ENCODE assay signal across 11 mouse cellular contexts in the genomic region with DNA sequence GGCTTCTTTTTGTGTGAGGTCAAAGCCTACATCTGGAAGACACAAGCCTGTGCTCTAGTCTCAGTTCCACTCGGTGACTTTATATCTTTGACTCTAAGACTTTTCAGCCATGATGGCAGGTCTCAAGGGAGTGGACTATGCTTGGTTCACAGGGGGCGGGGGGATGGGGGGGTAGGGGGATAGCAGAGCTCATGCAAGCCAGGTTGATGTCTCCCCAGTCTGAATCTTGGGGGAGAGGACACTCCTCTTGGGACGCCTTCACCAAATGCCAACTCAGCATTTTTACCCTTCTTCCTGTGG. TPM values are rescaled to one million over a fixed set of nuclear protein-coding genes. Genes with fewer than 3 reads are reported as not detected.
DNase-seq lines count a peak whose midpoint lies in the region; ATAC-seq and TF ChIP-seq lines count a peak whose summit lies in the region.
"Had no signal": no experiment of that assay in that cellular context is flagged by ENCODE, and none has a peak within 500 bp of the region (broad histone marks: within the 10 kb centered on the region; RNA-seq: fewer than 3 reads in every experiment).

No protein-coding gene starts in this region.

- H3K4me1 ChIP-seq in intestine, embryonic 14.5 days (replicated peaks; ENCODE audit: control insufficient read depth, insufficient read depth, low read length), result peaks cover 36% of the 10 kb centered on the region
- H3K4me1 ChIP-seq in intestine, postnatal 0 days (replicated peaks; ENCODE audit: control insufficient read depth, insufficient read depth, low read length), result 0 out of 2 replicates have a peak, but pooled peaks cover 9% of the 10 kb centered on the region
- H3K4me1 ChIP-seq in midbrain, embryonic 13.5 days (replicated peaks), result peaks cover 32% of the 10 kb centered on the region
- peaks cover 16% of the 10 kb centered on the region for H3K4me1 ChIP-seq in midbrain, embryonic 16.5 days (ENCODE audit: control insufficient read depth, insufficient read depth, low read length)
- H3K4me1 ChIP-seq in embryonic fibroblast, embryonic 13.5 days (ENCODE audit: control insufficient read depth, insufficient read depth, low read length), result peaks cover 14% of the 10 kb centered on the region
- H3K4me1 ChIP-seq in stomach, embryonic 14.5 days (ENCODE audit: control insufficient read depth, insufficient read depth, low read length), result peaks cover 16% of the 10 kb centered on the region

- no peak overlapping the region for H3K9ac ChIP-seq in intestine, embryonic 14.5 days (ENCODE audit: low read length)
- no peak overlapping the region; the same call in 1 of the 2 replicates for H3K9ac ChIP-seq in intestine, postnatal 0 days (ENCODE audit: low read depth, low read length)
- H3K9ac ChIP-seq in midbrain, embryonic 13.5 days (replicated peaks), result 0 out of 2 replicates have a peak overlapping the region, but pooled peaks have one; percentile 59
- no peak overlapping the region for H3K9ac ChIP-seq in midbrain, embryonic 16.5 days (ENCODE audit: low read depth, low read length)
- no peak overlapping the region for H3K9ac ChIP-seq in stomach, embryonic 14.5 days (replicated peaks; ENCODE audit: low read depth, low read length)

- no peak for DNase-seq in intestine, embryonic 14.5 days (ENCODE audit: low spot score)
- no peak for DNase-seq in layer of hippocampus, adult 9-10 months (ENCODE audit: low spot score)
- DNase-seq in left cerebral cortex, postnatal 4 days, result no peak
- DNase-seq: adrenal gland, adult 8-10 months; cerebellum, adult 8-10 months had no signal

- ATAC-seq in intestine, embryonic 14.5 days (replicated peaks; ENCODE audit: low FRiP score, low TSS enrichment, low read depth), result no peak
- no peak for ATAC-seq in intestine, postnatal 0 days
- no peak for ATAC-seq in midbrain, embryonic 13.5 days
- ATAC-seq in midbrain, embryonic 16.5 days, result no peak
- no peak for ATAC-seq in stomach, embryonic 14.5 days (ENCODE audit: insufficient number of reproducible peaks, insufficient read depth, low FRiP score, low read depth)

- intact Hi-C loops in left cerebral cortex, postnatal 4 days (cut with DNase I), result no loop called here

- H3K9me3 ChIP-seq in intestine, embryonic 14.5 days (ENCODE audit: control insufficient read depth, low read length), result no peaks in the 10 kb centered on the region
- no peaks in the 10 kb centered on the region for H3K9me3 ChIP-seq in intestine, postnatal 0 days (ENCODE audit: control insufficient read depth)
- no peaks in the 10 kb centered on the region for H3K9me3 ChIP-seq in midbrain, embryonic 13.5 days
- no peaks in the 10 kb centered on the region for H3K9me3 ChIP-seq in midbrain, embryonic 16.5 days (replicated peaks; ENCODE audit: control insufficient read depth, low read length, poor library complexity, severe bottlenecking)
- H3K9me3 ChIP-seq in stomach, embryonic 14.5 days (ENCODE audit: control insufficient read depth, low read depth, low read length), result no peaks in the 10 kb centered on the region

- 83% methylated on average over 3 of the region's 3 CpGs for WGBS in intestine, embryonic 14.5 days
- 76% methylated on average over 3 of the region's 3 CpGs for whole genome bisulfite sequencing in intestine, postnatal 0 days
- WGBS in midbrain, embryonic 13.5 days, result 90% methylated on average over 3 of the region's 3 CpGs
- 88% methylated on average over 3 of the region's 3 CpGs for WGBS in midbrain, embryonic 16.5 days
- whole genome bisulfite sequencing in stomach, embryonic 14.5 days, result 76% methylated on average over 3 of the region's 3 CpGs

- H3K4me2 ChIP-seq in intestine, embryonic 14.5 days (ENCODE audit: low read length), result no peak overlapping the region
- no peak overlapping the region for H3K4me2 ChIP-seq in intestine, postnatal 0 days (replicated peaks; ENCODE audit: low read depth)
- no peak overlapping the region for H3K4me2 ChIP-seq in midbrain, embryonic 13.5 days (replicated peaks)
- H3K4me2 ChIP-seq in midbrain, embryonic 16.5 days (ENCODE audit: low read length), result no peak overlapping the region
- H3K4me2 ChIP-seq in stomach, embryonic 14.5 days (replicated peaks; ENCODE audit: low read depth, low read length), result no peak overlapping the region

- H3K27me3 ChIP-seq in intestine, embryonic 14.5 days (replicated peaks; ENCODE audit: control insufficient read depth, insufficient read depth, low read length), result no peaks in the 10 kb centered on the region
- no peaks in the 10 kb centered on the region for H3K27me3 ChIP-seq in intestine, postnatal 0 days (replicated peaks; ENCODE audit: control insufficient read depth, insufficient read depth, low read length)
- no peaks in the 10 kb centered on the region for H3K27me3 ChIP-seq in midbrain, embryonic 13.5 days
- H3K27me3 ChIP-seq in midbrain, embryonic 16.5 days (ENCODE audit: control insufficient read depth, insufficient read depth, low read depth, low read length), result no peaks in the 10 kb centered on the region
- H3K27me3 ChIP-seq in stomach, embryonic 14.5 days (ENCODE audit: control insufficient read depth, insufficient read depth, low read length), result no peaks in the 10 kb centered on the region

- TF ChIP-seq CTCF in intestine, postnatal 0 days (IDR thresholded peaks at IDR 0.05; ENCODE audit: low read depth), result no peak
- no peak for TF ChIP-seq CTCF in embryonic fibroblast, embryonic 13.5 days (IDR thresholded peaks at IDR 0.05; ENCODE audit: borderline replicate concordance, insufficient read depth, low read length)

- 0 out of 2 replicates have a peak, but pooled peaks cover 4% of the 10 kb centered on the region for H3K36me3 ChIP-seq in intestine, embryonic 14.5 days (ENCODE audit: control insufficient read depth, insufficient read depth, low read length)
- H3K36me3 ChIP-seq in intestine, postnatal 0 days (ENCODE audit: control insufficient read depth, insufficient read depth), result peaks cover 13% of the 10 kb centered on the region
- H3K36me3 ChIP-seq in midbrain, embryonic 13.5 days, result peaks cover 16% of the 10 kb centered on the region
- H3K36me3 ChIP-seq in midbrain, embryonic 16.5 days (ENCODE audit: control insufficient read depth, insufficient read depth, low read length), result peaks cover 11% of the 10 kb centered on the region
- 0 out of 2 replicates have a peak, but pooled peaks cover 3% of the 10 kb centered on the region for H3K36me3 ChIP-seq in stomach, embryonic 14.5 days (ENCODE audit: control insufficient read depth, insufficient read depth, low read length)

- TF ChIP-seq POLR2A in embryonic fibroblast, embryonic 13.5 days (IDR thresholded peaks at IDR 0.05; ENCODE audit: low read depth, low read length), result no peak

- no peak overlapping the region for H3K4me3 ChIP-seq in intestine, embryonic 14.5 days (ENCODE audit: low read depth, low read length)
- H3K4me3 ChIP-seq in intestine, postnatal 0 days (ENCODE audit: low read depth, low read length), result no peak overlapping the region
- H3K4me3 ChIP-seq in midbrain, embryonic 13.5 days (replicated peaks), result no peak overlapping the region
- no peak overlapping the region for H3K4me3 ChIP-seq in midbrain, embryonic 16.5 days (ENCODE audit: low read depth, low read length)
- H3K4me3 ChIP-seq in embryonic fibroblast, embryonic 13.5 days (ENCODE audit: insufficient read depth, low read length), result no peak overlapping the region
- no peak overlapping the region for H3K4me3 ChIP-seq in stomach, embryonic 14.5 days (ENCODE audit: low read depth, low read length)

- 0 out of 2 replicates have a peak overlapping the region, but pooled peaks have one; percentile 78 for H3K27ac ChIP-seq in intestine, embryonic 14.5 days (ENCODE audit: low read depth)
- no peak overlapping the region for H3K27ac ChIP-seq in intestine, postnatal 0 days (ENCODE audit: low read depth, low read length)
- H3K27ac ChIP-seq in midbrain, embryonic 13.5 days, result no peak overlapping the region
- H3K27ac ChIP-seq in midbrain, embryonic 16.5 days (ENCODE audit: low read length), result no peak overlapping the region
- peak overlapping the region; percentile 100; the same call in 1 of the 2 replicates for H3K27ac ChIP-seq in embryonic fibroblast, embryonic 13.5 days (ENCODE audit: insufficient read depth, low read length)
- H3K27ac ChIP-seq in stomach, embryonic 14.5 days (ENCODE audit: low read length), result peak overlapping the region; percentile 88; the same call in 1 of the 2 replicates

RNA-seq across cellular contexts. Expression of gene Btbd19, which starts 1.4 kb away (rescaled TPM):
- polyA plus RNA-seq in intestine, embryonic 14.5 days (2014; fragmentation: Nextera tagmentation; extraction: Ambion mirVana), result 6.6 and 7.2 TPM in 2 replicates
- 2.9 and 3.5 TPM in 2 replicates for polyA plus RNA-seq in intestine, postnatal 0 days (2015; fragmentation: Nextera tagmentation; extraction: Ambion mirVana)
- 3.3 and 3.4 TPM in 2 replicates for polyA plus RNA-seq in midbrain, embryonic 13.5 days (2015; fragmentation: Nextera tagmentation; extraction: Ambion mirVana)
- polyA plus RNA-seq in midbrain, embryonic 16.5 days (2015; fragmentation: Nextera tagmentation; extraction: Ambion mirVana), result 3.9 and 4.0 TPM in 2 replicates
- polyA plus RNA-seq in embryonic fibroblast, embryonic 13.5 days (2011; ENCODE audit: insufficient read length, low read depth, missing spikeins), result 42.1 and 57.8 TPM in 2 replicates
- 6.7 and 8.5 TPM in 2 replicates for polyA plus RNA-seq in stomach, embryonic 14.5 days (2014; fragmentation: Nextera tagmentation; extraction: Ambion mirVana)
- total RNA-seq in left cerebral cortex, postnatal 4 days (2021), result 1 to 10 TPM; 8.0 to 8.4 TPM

RNA-seq across cellular contexts. Expression of gene Tctex1d4, which starts 2.4 kb away (rescaled TPM):
- polyA plus RNA-seq in intestine, embryonic 14.5 days (2014; fragmentation: Nextera tagmentation; extraction: Ambion mirVana), result not detected in 2 replicates
- 0.22 TPM in 2 replicates for polyA plus RNA-seq in intestine, postnatal 0 days (2015; fragmentation: Nextera tagmentation; extraction: Ambion mirVana)
- polyA plus RNA-seq in midbrain, embryonic 13.5 days (2015; fragmentation: Nextera tagmentation; extraction: Ambion mirVana), result not detected in 2 replicates
- 0.46 and 1.1 TPM in 2 replicates for polyA plus RNA-seq in midbrain, embryonic 16.5 days (2015; fragmentation: Nextera tagmentation; extraction: Ambion mirVana)
- not detected in 2 replicates for polyA plus RNA-seq in embryonic fibroblast, embryonic 13.5 days (2011; ENCODE audit: insufficient read length, low read depth, missing spikeins)
- polyA plus RNA-seq in stomach, embryonic 14.5 days (2014; fragmentation: Nextera tagmentation; extraction: Ambion mirVana), result not detected in 2 replicates
- total RNA-seq in left cerebral cortex, postnatal 4 days (2021), result under 1 TPM; 0.52 to 0.58 TPM
- total RNA-seq: adrenal gland, adult 8-10 months; gastrocnemius, adult 8-10 months had no signal

RNA-seq across cellular contexts. Expression of gene Plk3, which starts 9.6 kb away (rescaled TPM):
- polyA plus RNA-seq in intestine, embryonic 14.5 days (2014; fragmentation: Nextera tagmentation; extraction: Ambion mirVana), result 3.1 and 3.7 TPM in 2 replicates
- 5.3 and 7.0 TPM in 2 replicates for polyA plus RNA-seq in intestine, postnatal 0 days (2015; fragmentation: Nextera tagmentation; extraction: Ambion mirVana)
- 18.6 and 19.3 TPM in 2 replicates for polyA plus RNA-seq in midbrain, embryonic 13.5 days (2015; fragmentation: Nextera tagmentation; extraction: Ambion mirVana)
- polyA plus RNA-seq in midbrain, embryonic 16.5 days (2015; fragmentation: Nextera tagmentation; extraction: Ambion mirVana), result 18.7 TPM in 2 replicates
- polyA plus RNA-seq in embryonic fibroblast, embryonic 13.5 days (2011; ENCODE audit: insufficient read length, low read depth, missing spikeins), result 10.6 and 15.4 TPM in 2 replicates
- 2.6 and 3.8 TPM in 2 replicates for polyA plus RNA-seq in stomach, embryonic 14.5 days (2014; fragmentation: Nextera tagmentation; extraction: Ambion mirVana)
- total RNA-seq in left cerebral cortex, postnatal 4 days (2021), result 10 to 100 TPM; 19.4 to 21.4 TPM

RNA-seq across cellular contexts. Expression of gene Ptch2, which starts 28.3 kb away (rescaled TPM):
- polyA plus RNA-seq in intestine, embryonic 14.5 days (2014; fragmentation: Nextera tagmentation; extraction: Ambion mirVana), result 8.2 and 8.4 TPM in 2 replicates
- 1.3 and 1.4 TPM in 2 replicates for polyA plus RNA-seq in intestine, postnatal 0 days (2015; fragmentation: Nextera tagmentation; extraction: Ambion mirVana)
- polyA plus RNA-seq in midbrain, embryonic 13.5 days (2015; fragmentation: Nextera tagmentation; extraction: Ambion mirVana), result 7.1 and 7.3 TPM in 2 replicates
- polyA plus RNA-seq in midbrain, embryonic 16.5 days (2015; fragmentation: Nextera tagmentation; extraction: Ambion mirVana), result 7.4 and 9.5 TPM in 2 replicates
- polyA plus RNA-seq in embryonic fibroblast, embryonic 13.5 days (2011; ENCODE audit: insufficient read length, low read depth, missing spikeins), result not detected in 2 replicates
- polyA plus RNA-seq in stomach, embryonic 14.5 days (2014; fragmentation: Nextera tagmentation; extraction: Ambion mirVana), result 8.2 and 9.8 TPM in 2 replicates
- total RNA-seq in left cerebral cortex, postnatal 4 days (2021), result 1 to 10 TPM; 5.8 to 6.5 TPM

RNA-seq across cellular contexts. Expression of gene Rps8, which starts 31.9 kb away (rescaled TPM):
- 1,373 and 1,522 TPM in 2 replicates for polyA plus RNA-seq in intestine, embryonic 14.5 days (2014; fragmentation: Nextera tagmentation; extraction: Ambion mirVana)
- polyA plus RNA-seq in intestine, postnatal 0 days (2015; fragmentation: Nextera tagmentation; extraction: Ambion mirVana), result 563 and 564 TPM in 2 replicates
- 558 and 623 TPM in 2 replicates for polyA plus RNA-seq in midbrain, embryonic 13.5 days (2015; fragmentation: Nextera tagmentation; extraction: Ambion mirVana)
- polyA plus RNA-seq in midbrain, embryonic 16.5 days (2015; fragmentation: Nextera tagmentation; extraction: Ambion mirVana), result 381 and 382 TPM in 2 replicates
- polyA plus RNA-seq in embryonic fibroblast, embryonic 13.5 days (2011; ENCODE audit: insufficient read length, low read depth, missing spikeins), result 1,876 and 2,108 TPM in 2 replicates
- 1,401 and 1,488 TPM in 2 replicates for polyA plus RNA-seq in stomach, embryonic 14.5 days (2014; fragmentation: Nextera tagmentation; extraction: Ambion mirVana)
- 100 to 1,000 TPM; 774 to 852 TPM for total RNA-seq in left cerebral cortex, postnatal 4 days (2021)

Comparison
In these comparisons a context has a peak if more than half of its experiments do, and no peak if none do; other contexts are left out.
1. H3K27ac ChIP-seq: peak in intestine, embryonic 14.5 days (single experiment), embryonic fibroblast, embryonic 13.5 days (single experiment) and stomach, embryonic 14.5 days (single experiment); none in intestine, postnatal 0 days (single experiment), midbrain, embryonic 13.5 days (single experiment) and midbrain, embryonic 16.5 days (single experiment).